Mouse (Mus musculus): ENCODE data around the gene Wbp2nl. TPM values are rescaled to one million over a fixed set of nuclear protein-coding genes. Genes with fewer than 3 reads are reported as not detected.

Wbp2nl gene
- total RNA-seq (2015; ENCODE audit: low replicate concordance) (not detected in 2 replicates), total RNA-seq (2017; ENCODE audit: low replicate concordance) (not detected in 2 replicates)

DNA sequence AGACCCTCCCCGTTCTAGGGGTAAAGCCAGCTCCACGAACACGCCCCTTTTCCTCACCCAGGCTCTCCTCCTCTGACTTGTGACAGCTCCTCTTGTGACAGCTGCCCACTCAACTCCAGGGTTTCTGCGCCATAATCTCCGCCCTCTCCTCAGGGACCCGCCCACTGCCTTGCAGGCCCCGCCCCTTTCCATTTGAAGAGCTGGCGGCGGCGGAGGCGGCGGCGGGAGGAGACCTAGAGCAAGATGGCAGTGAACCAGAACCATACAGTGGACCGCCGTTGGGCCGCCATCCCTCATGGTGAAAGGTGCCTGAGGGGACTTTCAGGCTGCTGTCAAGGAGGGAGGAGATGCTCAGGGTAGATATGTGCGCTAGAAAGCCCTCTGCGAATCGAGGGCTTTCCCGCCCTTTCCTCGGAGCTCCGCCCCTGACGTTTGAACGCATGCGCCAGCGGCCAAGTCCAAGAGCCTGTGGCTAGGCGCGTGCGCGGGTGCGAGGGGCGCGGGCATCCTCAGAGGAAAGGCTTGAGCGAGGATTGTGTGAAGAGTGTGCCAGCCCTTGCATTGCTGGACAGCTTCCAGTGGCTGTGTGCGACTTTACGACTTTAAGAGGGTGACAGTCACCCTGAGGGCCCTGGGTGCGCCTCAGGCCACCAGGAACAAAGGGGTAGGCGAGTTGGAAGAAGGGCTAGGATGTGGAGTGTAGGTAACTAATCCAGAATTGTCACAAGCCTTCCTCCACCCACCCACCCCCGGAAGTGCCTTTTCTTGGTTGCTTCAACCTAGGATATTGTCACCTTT is at the start of gene Wbp2nl:
Gene Wbp2nl, plus strand, starts transcription at position 191 of the 798 bp plus-strand sequence.
- ATAC-seq (replicated peaks; ENCODE audit: low FRiP score, poor library complexity, severe bottlenecking): peak; percentile 55; the same call in 1 of the 2 replicates

DNA sequence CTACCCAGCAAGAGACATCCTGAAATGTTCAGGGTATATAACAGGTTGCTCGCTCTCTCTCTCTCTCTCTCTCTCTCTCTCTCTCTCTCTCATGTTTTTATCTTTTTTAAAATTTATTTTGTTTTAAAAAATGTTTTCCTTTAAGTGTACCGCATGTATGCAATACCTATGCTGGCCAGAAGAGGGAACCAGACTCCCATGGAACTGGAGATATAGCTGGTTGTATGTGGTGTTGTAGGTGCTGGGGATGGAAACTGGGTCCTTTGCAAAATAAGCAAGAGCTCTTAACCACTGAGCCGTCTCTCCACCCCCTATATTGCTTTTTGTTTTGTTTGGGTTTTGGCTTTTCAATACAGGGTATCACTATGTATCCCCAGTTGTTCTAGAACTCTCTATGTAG is 47.2 kb upstream of the Wbp2nl start:
- ATAC-seq (replicated peaks; ENCODE audit: low FRiP score, poor library complexity, severe bottlenecking): peak; percentile 56; the same call in 1 of the 2 replicates

DNA sequence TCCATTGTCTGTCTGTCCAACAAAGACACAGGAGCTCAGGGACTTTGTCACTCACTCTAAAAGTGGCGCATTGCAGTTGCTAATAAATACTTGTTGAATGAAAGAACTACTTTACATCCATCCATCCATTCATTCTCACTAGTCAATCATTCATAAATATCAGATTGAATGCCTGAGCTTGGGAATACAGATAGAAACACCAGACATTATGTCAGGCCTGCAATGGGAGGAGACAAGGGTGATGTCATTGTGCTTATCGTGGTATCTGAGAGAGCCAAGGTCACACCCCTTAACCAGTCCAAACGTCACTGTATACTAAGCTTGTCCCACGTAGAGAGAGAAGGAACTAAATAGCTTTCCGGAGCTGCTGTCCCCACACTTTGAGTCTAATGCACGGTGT is 46.7 kb upstream of the Wbp2nl start, which contains the start of gene 1500009C09Rik:
Gene 1500009C09Rik, plus strand, starts transcription at position 301 of the 400 bp plus-strand sequence.
- no peak for ATAC-seq (replicated peaks; ENCODE audit: low FRiP score, poor library complexity, severe bottlenecking)

- ATAC-seq (replicated peaks; ENCODE audit: low FRiP score, poor library complexity, severe bottlenecking): no peak
Observed at GRCm38 (mm10) chr15:82255248-82255647, 43.5 kb upstream of the Wbp2nl start.

GRCm38 (mm10) chr15:82255944-82256383 is 42.8 kb upstream of the Wbp2nl start:
- ATAC-seq (replicated peaks; ENCODE audit: low FRiP score, poor library complexity, severe bottlenecking): no peak

GRCm38 (mm10) chr15:82259510-82259909 is 39.2 kb upstream of the Wbp2nl start:
- ATAC-seq (replicated peaks; ENCODE audit: low FRiP score, poor library complexity, severe bottlenecking): peak; percentile 82

- peak; percentile 75 for ATAC-seq (replicated peaks; ENCODE audit: low FRiP score, poor library complexity, severe bottlenecking)
Observed at GRCm38 (mm10) chr15:82266356-82266755, 32.4 kb upstream of the Wbp2nl start.

- ATAC-seq (replicated peaks; ENCODE audit: low FRiP score, poor library complexity, severe bottlenecking): no peak
Observed at GRCm38 (mm10) chr15:82268185-82268584, 30.6 kb upstream of the Wbp2nl start.

- no peak for ATAC-seq (replicated peaks; ENCODE audit: low FRiP score, poor library complexity, severe bottlenecking)
Observed at GRCm38 (mm10) chr15:82268783-82269182, 30.0 kb upstream of the Wbp2nl start.

GRCm38 (mm10) chr15:82271201-82271600 is 27.6 kb upstream of the Wbp2nl start:
- peak; percentile 59; the same call in 1 of the 2 replicates for ATAC-seq (replicated peaks; ENCODE audit: low FRiP score, poor library complexity, severe bottlenecking)

- no peak for ATAC-seq (replicated peaks; ENCODE audit: low FRiP score, poor library complexity, severe bottlenecking)
Observed at GRCm38 (mm10) chr15:82272295-82272694, 26.5 kb upstream of the Wbp2nl start.

- no peak for ATAC-seq (replicated peaks; ENCODE audit: low FRiP score, poor library complexity, severe bottlenecking)
Observed at GRCm38 (mm10) chr15:82274593-82274926, 24.2 kb upstream of the Wbp2nl start, which contains the start of gene Sept3. Gene Sept3, plus strand, starts transcription at chr15:82274893.

GRCm38 (mm10) chr15:82274927-82275901 is 23.5 kb upstream of the Wbp2nl start:
- no peak for ATAC-seq (replicated peaks; ENCODE audit: low FRiP score, poor library complexity, severe bottlenecking)

DNA sequence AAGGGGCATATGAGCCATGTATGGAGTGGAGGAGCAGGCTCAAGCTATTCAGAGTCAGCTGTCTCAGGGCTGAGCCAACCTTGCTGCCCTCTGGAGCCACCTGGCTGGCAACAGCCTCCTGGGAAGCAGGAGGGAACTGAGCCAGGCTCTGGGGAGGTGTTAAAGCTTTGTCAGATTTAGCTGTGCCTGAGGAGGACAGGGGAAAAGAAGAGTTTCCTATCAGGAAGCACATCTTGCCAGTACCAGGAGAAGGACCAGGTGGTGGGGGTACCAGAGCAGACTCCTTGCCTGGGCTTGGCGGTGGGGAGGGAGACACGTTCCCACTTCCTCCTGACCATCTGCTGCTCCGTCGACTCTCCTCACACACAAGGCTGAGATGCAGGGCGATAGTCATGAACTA is 21.2 kb upstream of the Wbp2nl start:
- ATAC-seq (replicated peaks; ENCODE audit: low FRiP score, poor library complexity, severe bottlenecking): no peak

- ATAC-seq (replicated peaks; ENCODE audit: low FRiP score, poor library complexity, severe bottlenecking): no peak
Observed at GRCm38 (mm10) chr15:82280638-82281037, 18.1 kb upstream of the Wbp2nl start.

DNA sequence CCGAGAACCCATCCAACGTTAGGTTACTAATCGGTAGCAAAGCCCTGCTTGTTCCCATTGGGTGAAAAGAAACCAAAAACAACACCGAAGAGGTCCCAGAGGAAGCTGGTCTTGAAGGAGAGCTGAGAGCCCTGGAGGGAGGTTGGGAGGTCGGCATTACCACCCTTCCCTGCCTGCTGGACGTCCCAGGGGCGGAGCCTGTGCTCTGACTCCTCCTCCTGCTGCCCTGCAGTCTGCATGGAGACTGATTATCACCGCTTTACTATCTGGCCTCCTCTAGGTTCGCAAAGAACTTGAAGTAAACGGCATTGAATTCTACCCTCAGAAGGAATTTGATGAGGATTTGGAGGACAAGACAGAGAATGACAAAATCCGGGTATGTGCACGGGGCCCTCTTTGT is 12.6 kb upstream of the Wbp2nl start:
- peak; percentile 60 for ATAC-seq (replicated peaks; ENCODE audit: low FRiP score, poor library complexity, severe bottlenecking)

- ATAC-seq (replicated peaks; ENCODE audit: low FRiP score, poor library complexity, severe bottlenecking): no peak
Observed at GRCm38 (mm10) chr15:82290252-82290651, 8.5 kb upstream of the Wbp2nl start.

GRCm38 (mm10) chr15:82292851-82293250 is 5.9 kb upstream of the Wbp2nl start:
- no peak for ATAC-seq (replicated peaks; ENCODE audit: low FRiP score, poor library complexity, severe bottlenecking)

DNA sequence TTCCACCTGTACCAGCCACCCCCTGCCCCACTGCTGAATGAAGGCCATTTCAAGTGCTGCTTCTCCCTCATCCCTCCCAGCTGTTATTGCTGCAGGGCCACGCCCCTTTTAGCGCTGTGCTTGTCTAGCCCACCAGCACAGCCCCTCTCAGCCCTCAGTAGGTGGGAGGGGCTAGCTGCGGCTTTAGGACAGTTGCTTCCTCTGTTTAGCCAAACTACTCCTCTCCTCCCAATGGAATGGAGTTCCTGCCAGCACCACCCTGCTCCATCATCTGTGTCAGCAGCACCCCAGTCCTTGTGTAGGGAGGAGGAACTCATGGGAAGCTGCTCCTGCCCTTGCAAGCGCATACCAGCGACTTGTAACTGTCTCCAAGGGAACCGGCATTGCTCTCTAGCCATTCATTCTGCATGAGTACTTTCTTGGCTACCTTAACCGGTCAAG is 5.5 kb upstream of the Wbp2nl start:
- no peak for ATAC-seq (replicated peaks; ENCODE audit: low FRiP score, poor library complexity, severe bottlenecking)

GRCm38 (mm10) chr15:82294059-82294458 is 4.7 kb upstream of the Wbp2nl start:
- ATAC-seq (replicated peaks; ENCODE audit: low FRiP score, poor library complexity, severe bottlenecking): no peak
